Mouse (Mus musculus): ENCODE measurements at regions not wholly inside any gene's neighbourhood (a gene's known extent, or its start where the extent isn't known, plus 50 kb on each side); places are given as distances from the start of the nearest gene placed in this dataset.

DNA sequence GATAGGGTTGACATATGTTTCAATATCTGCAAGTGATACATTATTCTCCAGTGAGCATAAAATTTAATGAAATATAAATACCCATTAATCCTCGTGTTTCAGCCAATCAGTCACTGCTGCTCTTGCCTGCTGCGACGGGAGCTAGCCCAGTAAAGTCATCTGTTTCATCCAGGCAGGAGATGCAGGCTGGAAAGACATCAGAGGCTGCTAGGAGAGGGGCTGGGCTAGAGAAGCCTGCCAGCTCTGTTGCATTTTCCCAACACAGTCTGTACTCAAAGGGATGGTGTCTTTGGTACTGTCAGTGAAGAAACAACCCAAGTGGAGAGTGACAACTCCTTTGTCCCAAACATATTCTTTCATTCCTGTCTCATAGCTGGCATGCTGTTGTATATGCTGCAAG lies 198.0 kb downstream of the Irx2 start:
- no peak for TF ChIP-seq CTCF (IDR thresholded peaks at IDR 0.05; ENCODE audit: insufficient read depth, low read length)
- no peak for TF ChIP-seq POLR2A (IDR thresholded peaks at IDR 0.05; ENCODE audit: borderline replicate concordance, extremely low read depth, low read depth, low read length)

Measured in lung, adult 2 months (tissue).